Comparison of ENCODE assay signal across 8 mouse cellular contexts in the genomic region with DNA sequence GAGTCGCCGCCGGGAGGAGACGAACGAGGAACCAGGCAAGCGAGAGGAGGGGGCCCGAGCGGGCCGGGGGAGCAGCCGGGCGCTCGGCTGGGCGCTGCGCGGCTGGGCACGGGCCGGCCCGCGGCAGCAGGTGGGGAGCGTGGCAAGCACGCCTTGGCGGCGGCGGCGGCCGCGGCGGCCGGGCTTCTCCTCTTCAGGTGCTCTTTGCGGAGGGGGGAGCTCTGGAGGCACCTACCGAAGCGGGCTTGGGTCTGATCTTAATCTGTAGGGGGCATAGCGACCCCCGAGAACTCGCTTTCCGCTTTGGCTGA. TPM values are rescaled to one million over a fixed set of nuclear protein-coding genes. Genes with fewer than 3 reads are reported as not detected.
DNase-seq lines count a peak whose midpoint lies in the region; ATAC-seq and TF ChIP-seq lines count a peak whose summit lies in the region.

No protein-coding gene starts in this region.

- peak overlapping the region; percentile 69 for H3K4me2 ChIP-seq in liver, embryonic 11.5 days

- under 1% methylated on average over 36 of the region's 36 CpGs for WGBS in thymus, adult 2 months
- WGBS in liver, embryonic 11.5 days, result 0% methylated on average over 19 of the region's 36 CpGs

- ATAC-seq in liver, embryonic 11.5 days (replicated peaks; ENCODE audit: low FRiP score), result no peak; the same call in 1 of the 2 replicates

- no peak for TF ChIP-seq CTCF in thymus, adult 2 months (IDR thresholded peaks at IDR 0.05; ENCODE audit: borderline replicate concordance, control insufficient read depth, extremely low read depth, insufficient read depth, low read length, poor library complexity)

- peak; percentile 68 for DNase-seq in cerebellum, adult 11-12 months
- DNase-seq in cerebellum, postnatal 14 days, result no peak
- DNase-seq in thymus, adult 2 months, result no peak
- no peak for DNase-seq in thymus, postnatal 25 days
- DNase-seq in liver, embryonic 11.5 days (ENCODE audit: low spot score), result no peak
- DNase-seq in Muller cell, postnatal 12 days (ENCODE audit: inconsistent ontology term), result no peak
- no peak for DNase-seq in urinary bladder, postnatal 25 days (ENCODE audit: low spot score)
- no peak for DNase-seq in right cerebral cortex, postnatal 25 days

- peak overlapping the region; percentile 88 for H3K4me3 ChIP-seq in thymus, adult 2 months (ENCODE audit: control insufficient read depth, insufficient read depth, low read length)
- peak overlapping the region; percentile 97 for H3K4me3 ChIP-seq in liver, embryonic 11.5 days (ENCODE audit: low read depth, low read length)

- TF ChIP-seq POLR2A in thymus, adult 2 months (IDR thresholded peaks at IDR 0.05; ENCODE audit: control insufficient read depth, extremely low read depth, insufficient read depth, low read length, poor library complexity), result no peak; the same call in 1 of the 2 replicates

- H3K27ac ChIP-seq in thymus, adult 2 months (ENCODE audit: control insufficient read depth, insufficient read depth, low read length), result peak overlapping the region; percentile 15; the same call in 1 of the 2 replicates
- peak overlapping the region; percentile 92 for H3K27ac ChIP-seq in liver, embryonic 11.5 days (ENCODE audit: low read depth, low read length)

- peaks cover 4% of the 10 kb centered on the region for H3K36me3 ChIP-seq in thymus, adult 2 months (ENCODE audit: control insufficient read depth, insufficient read depth, low read length)
- H3K36me3 ChIP-seq in liver, embryonic 11.5 days (ENCODE audit: control insufficient read depth, insufficient read depth, low read length), result 0 out of 2 replicates have a peak, but pooled peaks cover 3% of the 10 kb centered on the region

- H3K9me3 ChIP-seq in liver, embryonic 11.5 days (ENCODE audit: control insufficient read depth, low read length), result no peaks in the 10 kb centered on the region

- no peaks in the 10 kb centered on the region for H3K27me3 ChIP-seq in thymus, adult 2 months (ENCODE audit: control insufficient read depth, insufficient read depth, low read length)
- H3K27me3 ChIP-seq in liver, embryonic 11.5 days (replicated peaks; ENCODE audit: control insufficient read depth, insufficient read depth, low read length), result no peaks in the 10 kb centered on the region

- H3K4me1 ChIP-seq in thymus, adult 2 months (replicated peaks; ENCODE audit: control insufficient read depth, insufficient read depth, low read length), result 0 out of 2 replicates have a peak, but pooled peaks cover 5% of the 10 kb centered on the region
- H3K4me1 ChIP-seq in liver, embryonic 11.5 days (replicated peaks; ENCODE audit: control insufficient read depth, insufficient read depth, low read length), result peaks cover 18% of the 10 kb centered on the region

- peak overlapping the region; percentile 98 for H3K9ac ChIP-seq in liver, embryonic 11.5 days (ENCODE audit: low read depth, low read length)

RNA-seq across cellular contexts. Expression of a gene that starts 1.0 kb away (rescaled TPM):
- 18.9 and 20.3 TPM in 2 replicates for polyA plus RNA-seq in thymus, adult 2 months (2012; rRNA removed)
- 25.2 and 25.3 TPM in 2 replicates for polyA plus RNA-seq in liver, embryonic 11.5 days (2014; fragmentation: Nextera tagmentation; extraction: Ambion mirVana)
